Mouse (Mus musculus) stomach, postnatal 0 days (tissue): ENCODE data around the gene Nosip. TPM values are rescaled to one million over a fixed set of nuclear protein-coding genes. Genes with fewer than 3 reads are reported as not detected.

ENCODE experiments used
- ATAC-seq: fragments of 200-750 bp; cut with Nextera tagmentation; 2 replicates; pipeline ENCODE4 v1.8.0; 2017; ENCODE audit not compliant: low FRiP score, low TSS enrichment
- DNase-seq: peaks from one replicate; pipeline ENCODE4 v3.0.0-alpha.2; 2016; ENCODE audit warnings: low spot score
- H3K27ac ChIP-seq: fragments of 300-500 bp; sonication (generic); replicated peaks from 2 replicates; pipeline ENCODE4 v1.5.1; 2014; ENCODE audit warnings: mild to moderate bottlenecking, control low read depth
- H3K27me3 ChIP-seq: fragments of 300-500 bp; sonication (generic); 2 replicates; pipeline ENCODE4 v1.6.1; 2014; ENCODE audit warnings: low read length; ENCODE audit not compliant: control insufficient read depth, insufficient read depth
- H3K36me3 ChIP-seq: fragments of 300-500 bp; sonication (generic); 2 replicates; pipeline ENCODE4 v1.6.1; 2014; ENCODE audit warnings: low read length, mixed read lengths; ENCODE audit not compliant: control insufficient read depth, insufficient read depth
- H3K4me1 ChIP-seq: fragments of 300-500 bp; sonication (generic); replicated peaks from 2 replicates; pipeline ENCODE4 v1.6.1; 2014; ENCODE audit warnings: antibody characterized with exemption; ENCODE audit not compliant: control insufficient read depth, insufficient read depth
- H3K4me2 ChIP-seq: fragments of 300-500 bp; sonication (generic); replicated peaks from 2 replicates; pipeline ENCODE4 v1.6.1; 2014; ENCODE audit warnings: low read depth, mild to moderate bottlenecking, control low read depth, moderate library complexity
- H3K4me3 ChIP-seq: fragments of 300-500 bp; sonication (generic); 2 replicates; pipeline ENCODE4 v1.5.1; 2014; ENCODE audit warnings: low read depth, low read length, control low read depth
- H3K9ac ChIP-seq: fragments of 300-500 bp; sonication (generic); 2 replicates; pipeline ENCODE4 v1.6.1; 2014; ENCODE audit warnings: mild to moderate bottlenecking, low read length, control low read depth, mixed read lengths
- H3K9me3 ChIP-seq: fragments of 300-500 bp; sonication (generic); 2 replicates; pipeline ENCODE4 v1.6.1; 2016; ENCODE audit warnings: low read length; ENCODE audit not compliant: control insufficient read depth
- CTCF ChIP-seq: IDR thresholded peaks from 2 replicates; pipeline ENCODE4 v1.5.1; 2016; ENCODE audit warnings: antibody characterized with exemption, low read depth, mild to moderate bottlenecking, moderate library complexity
- EP300 ChIP-seq: optimal IDR thresholded peaks from 2 replicates; pipeline ENCODE3; 2016; ENCODE audit warnings: antibody characterized with exemption
- WGBS: fragments of 180-500 bp; shearing (Covaris S2); extraction: QIAGEN DNeasy Blood & Tissue Kit; methylation state at CpG from one replicate; pipeline ENCODE4 v1.1.7; 2014; 5-methylcytosine and 5-hydroxymethylcytosine counted together
- polyA plus RNA-seq: library from polyadenylated mRNA; unstranded; fragments of >200 nt; fragmentation: Nextera tagmentation; extraction: Ambion mirVana; gene quantifications from 2 replicates; pipeline ENCODE4 v1.2.1, GENCODE M21; 2015

Gene Nosip
- polyA plus RNA-seq, 1 experiment from 2014 or later, result 44.1 TPM

DNA sequence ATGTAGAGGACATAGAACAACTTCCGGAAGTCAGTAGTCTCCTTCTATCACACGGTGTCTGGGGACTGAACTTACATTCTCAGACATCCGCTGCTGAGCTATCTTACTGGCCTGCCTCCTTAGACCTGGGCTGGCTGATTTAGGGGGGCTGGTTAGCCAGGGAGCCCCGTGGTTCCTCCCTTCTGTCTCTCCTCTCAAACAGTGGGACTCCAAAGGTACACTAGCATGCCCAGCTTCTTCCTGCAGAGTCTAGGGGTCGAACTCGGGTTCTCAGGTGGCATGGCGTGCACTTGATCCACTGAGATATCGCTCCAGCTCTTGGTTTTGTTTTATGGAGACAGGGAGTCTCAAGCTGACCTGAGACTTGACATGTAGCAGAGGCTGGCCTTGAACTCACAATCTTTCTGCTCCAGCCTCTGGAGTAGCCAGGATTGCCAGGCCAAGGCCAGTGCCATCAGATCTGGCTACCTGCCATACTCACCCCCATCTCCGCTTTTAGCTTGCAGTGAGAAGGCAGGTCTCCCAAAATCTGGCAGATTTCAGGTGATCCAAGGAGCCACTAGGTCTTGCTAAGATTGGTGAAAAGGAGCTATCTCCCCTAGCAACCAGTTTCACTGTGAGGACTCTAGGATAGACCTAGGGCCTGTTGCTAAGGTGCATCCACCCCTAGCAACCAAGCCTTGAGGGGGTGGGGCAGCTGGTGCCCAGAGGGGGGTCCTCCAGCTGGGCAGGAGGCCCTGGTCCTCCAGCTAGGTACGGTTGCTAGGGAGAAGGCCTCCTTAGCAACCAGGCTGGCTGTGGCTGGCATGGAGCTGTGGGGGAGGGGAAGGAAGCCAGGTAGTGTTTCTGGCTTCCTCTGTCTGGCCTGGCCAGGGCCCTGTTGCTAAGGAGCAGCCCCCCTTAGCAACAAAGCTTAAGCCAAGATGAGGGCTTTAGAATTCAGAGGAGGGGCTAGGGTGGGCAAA lies 3.3 kb upstream of the Nosip start:
- H3K9me3 ChIP-seq, result no peaks in the 10 kb centered on the region
- no peaks in the 10 kb centered on the region for H3K36me3 ChIP-seq
- ATAC-seq, result no peak
- no peak overlapping the region for H3K4me3 ChIP-seq
- TF ChIP-seq CTCF (no peak), EP300 (no peak)
- H3K27ac ChIP-seq, result no peak overlapping the region
- DNase-seq, result no peak
- no peak overlapping the region for H3K4me2 ChIP-seq
- H3K9ac ChIP-seq, result no peak overlapping the region
- H3K4me1 ChIP-seq, result 0 out of 2 replicates have a peak, but pooled peaks cover 5% of the 10 kb centered on the region
- WGBS, result 79% methylated on average over 10 of the region's 10 CpGs
- no peaks in the 10 kb centered on the region for H3K27me3 ChIP-seq

GRCm38 (mm10) chr7:45060632-45061122 lies 1.6 kb upstream of the Nosip start:
- WGBS, result 81% methylated on average over 6 of the region's 6 CpGs
- Histone ChIP-seq H3K9ac (peak overlapping the region; percentile 71), H3K4me3 (no peak overlapping the region), H3K9me3 (no peaks in the 10 kb centered on the region), H3K27ac (no peak overlapping the region), H3K27me3 (no peaks in the 10 kb centered on the region), H3K36me3 (0 out of 2 replicates have a peak, but pooled peaks cover 2% of the 10 kb centered on the region), H3K4me1 (0 out of 2 replicates have a peak, but pooled peaks cover 5% of the 10 kb centered on the region), H3K4me2 (peak overlapping the region; percentile 52)
- DNase-seq (no peak), ATAC-seq (no peak)
- TF ChIP-seq CTCF, result no peak
- TF ChIP-seq EP300, result no peak

- TF ChIP-seq EP300 (no peak), CTCF (no peak)
- Histone ChIP-seq H3K9ac (peak overlapping the region; percentile 71), H3K27me3 (no peaks in the 10 kb centered on the region), H3K4me2 (peak overlapping the region; percentile 52), H3K36me3 (0 out of 2 replicates have a peak, but pooled peaks cover 2% of the 10 kb centered on the region), H3K27ac (peak overlapping the region; percentile 90), H3K9me3 (no peaks in the 10 kb centered on the region), H3K4me1 (0 out of 2 replicates have a peak, but pooled peaks cover 5% of the 10 kb centered on the region), H3K4me3 (peak overlapping the region; percentile 70)
- ATAC-seq (peak; percentile 68), DNase-seq (peak; percentile 89)
- WGBS, result 8% methylated on average over 11 of the region's 11 CpGs
Observed at GRCm38 (mm10) chr7:45061532-45062075, 625 bp upstream of the Nosip start.

DNA sequence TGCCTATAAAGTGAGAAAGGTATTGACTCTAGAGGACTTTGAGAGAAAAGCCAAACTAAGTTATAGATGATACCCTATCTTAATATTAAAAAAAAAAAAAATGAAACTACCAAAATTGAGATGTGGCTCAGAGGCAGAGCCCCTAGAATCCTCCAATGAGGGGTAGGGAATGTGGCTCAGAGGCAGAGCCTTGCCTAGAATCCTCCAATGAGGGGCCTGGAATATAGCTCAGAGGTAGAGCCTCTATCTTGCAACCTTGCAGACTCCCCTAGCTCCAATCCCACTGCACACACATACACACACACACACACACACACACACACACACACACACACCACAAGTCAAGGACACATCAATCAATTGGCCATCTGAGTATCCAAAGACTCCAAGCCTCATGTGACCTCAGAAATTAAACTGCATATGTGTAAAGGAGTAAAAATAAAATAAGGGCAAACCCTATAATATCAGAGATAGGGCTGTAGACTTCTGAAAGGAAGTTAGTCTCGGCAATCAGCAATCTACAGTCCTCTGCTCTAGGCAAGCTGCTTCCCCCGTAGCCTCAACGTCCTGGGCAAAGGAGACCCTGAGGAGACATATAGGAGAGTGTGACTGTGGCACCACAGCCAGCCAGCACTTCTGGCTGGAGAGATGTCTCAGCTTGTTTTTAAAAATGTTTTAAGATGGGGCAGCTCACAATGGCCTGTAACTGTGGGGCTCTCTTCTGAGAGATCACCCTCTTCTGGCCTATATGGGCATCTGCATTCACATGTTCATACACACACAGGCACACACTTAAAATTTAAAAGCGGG lies 5.2 kb downstream of the Nosip start:
- Histone ChIP-seq H3K27ac (no peak overlapping the region), H3K9me3 (no peaks in the 10 kb centered on the region), H3K4me3 (no peak overlapping the region), H3K27me3 (no peaks in the 10 kb centered on the region), H3K4me2 (no peak overlapping the region), H3K9ac (no peak overlapping the region), H3K4me1 (no peaks in the 10 kb centered on the region), H3K36me3 (0 out of 2 replicates have a peak, but pooled peaks cover 2% of the 10 kb centered on the region)
- DNase-seq (no peak), ATAC-seq (no peak; the same call in 1 of the 2 replicates)
- TF ChIP-seq CTCF, result no peak
- TF ChIP-seq EP300, result no peak
- 78% methylated on average over 4 of the region's 4 CpGs for WGBS

DNA sequence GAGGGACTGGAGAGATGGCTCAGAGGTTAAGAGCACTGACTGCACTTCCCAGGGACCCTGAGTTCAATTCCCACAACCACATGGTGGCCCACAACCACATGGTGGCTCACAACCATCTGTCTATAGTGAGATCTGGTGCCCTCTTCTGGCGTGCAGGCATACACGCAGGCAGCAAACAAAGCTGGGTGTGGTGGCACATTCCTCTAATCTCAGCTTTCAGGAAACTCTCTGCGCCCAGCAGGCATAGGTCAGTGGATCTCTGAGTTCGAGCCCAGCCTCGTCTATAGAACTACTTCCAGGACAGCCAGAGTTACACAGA lies 5.7 kb downstream of the Nosip start:
- no peaks in the 10 kb centered on the region for H3K27me3 ChIP-seq
- 22% methylated on average over 5 of the region's 5 CpGs for WGBS
- H3K9me3 ChIP-seq, result no peaks in the 10 kb centered on the region
- peak; percentile 35 for ATAC-seq
- TF ChIP-seq CTCF, result peak; percentile 85
- TF ChIP-seq EP300, result no peak
- peak; percentile 77 for DNase-seq
- H3K36me3 ChIP-seq, result 0 out of 2 replicates have a peak, but pooled peaks cover 2% of the 10 kb centered on the region
- no peak overlapping the region for H3K9ac ChIP-seq
- H3K27ac ChIP-seq, result no peak overlapping the region
- H3K4me3 ChIP-seq, result no peak overlapping the region
- H3K4me1 ChIP-seq, result no peaks in the 10 kb centered on the region
- no peak overlapping the region for H3K4me2 ChIP-seq
